Mouse (Mus musculus) heart, adult 11 months (tissue): ENCODE results near the gene Wfdc16.

Source experiments
- DNase-seq: peaks from one replicate; pipeline ENCODE4 v3.0.0; 2022

The Wfdc16 gene

GRCm38 (mm10) chr2:164593494-164593893 lies 45.1 kb downstream of the Wfdc16 start, which contains the start of gene Eppin:
Eppin (minus strand) TSS chr2:164593594.
- DNase-seq: no peak

GRCm38 (mm10) chr2:164592014-164592413 lies 46.6 kb downstream of the Wfdc16 start:
- no peak for DNase-seq

- DNase-seq: peak; percentile 95
These were observed 53.4 kb downstream of the Wfdc16 start, which contains the start of gene Wfdc6a for GRCm38 (mm10) chr2:164585025-164585725. Wfdc6a (minus strand) TSS chr2:164585447.
